Mouse (Mus musculus) testis, adult 2 months (tissue): ENCODE measurements around the gene Lamtor4.

Experiments
- CTCF ChIP-seq: fragments of 200-500 bp; IDR thresholded peaks from 2 replicates; pipeline ENCODE4 v1.5.1; 2012; ENCODE audit warnings: low read depth, mild to moderate bottlenecking, inconsistent platforms, low read length, moderate library complexity; ENCODE audit not compliant: control insufficient read depth, insufficient read depth, insufficient replicate concordance
- POLR2A ChIP-seq: fragments of 200-500 bp; IDR thresholded peaks from 2 replicates; pipeline ENCODE4 v1.6.1; 2012; ENCODE audit warnings: low read depth, mild to moderate bottlenecking, inconsistent platforms, low read length, moderate library complexity; ENCODE audit not compliant: control insufficient read depth

- TF ChIP-seq POLR2A (no peak), CTCF (no peak)
These were observed 18.9 kb downstream of the Lamtor4 start for GRCm38 (mm10) chr5:138274186-138274585.
